Mouse (Mus musculus) R1 (cell line): ENCODE data around the gene AU015836.
"Not testable (repeated sequence)": the region's sequence is repeated elsewhere in the genome, so short reads cannot be mapped to it uniquely, and the experiment has no call there.

Experiments used
- DNase-seq: peaks from one replicate; pipeline ENCODE4 v3.0.0-alpha.2; 2018; ENCODE audit warnings: low read depth, low spot score

Gene AU015836

GRCm38 (mm10) chrX:93968444-93968843 is at the start of gene AU015836:
Gene AU015836, plus strand, starts transcription at chrX:93968659.
- peak; percentile 66 for DNase-seq

- no peak for DNase-seq
These were observed 49.4 kb upstream of the AU015836 start for GRCm38 (mm10) chrX:93919017-93919416.

- no peak for DNase-seq
These were observed 40.1 kb upstream of the AU015836 start for GRCm38 (mm10) chrX:93928379-93928778.

- no peak for DNase-seq
These were observed 39.7 kb upstream of the AU015836 start for GRCm38 (mm10) chrX:93928794-93929193.

- no peak for DNase-seq
These were observed 36.8 kb upstream of the AU015836 start for GRCm38 (mm10) chrX:93931694-93932093.

- peak; percentile 27 for DNase-seq
These were observed 11.7 kb upstream of the AU015836 start for GRCm38 (mm10) chrX:93956727-93957126.

- DNase-seq = no peak
These were observed 10.0 kb upstream of the AU015836 start for GRCm38 (mm10) chrX:93958502-93958901.

GRCm38 (mm10) chrX:93980341-93980740 is 11.9 kb downstream of the AU015836 start:
- DNase-seq = peak; percentile 77

- no peak for DNase-seq
These were observed 13.7 kb downstream of the AU015836 start for GRCm38 (mm10) chrX:93982193-93982592.

- not testable (repeated sequence) for DNase-seq
These were observed 16.6 kb downstream of the AU015836 start for GRCm38 (mm10) chrX:93985096-93985495.

GRCm38 (mm10) chrX:94006991-94007390 is 38.5 kb downstream of the AU015836 start:
- DNase-seq = no peak

- no peak for DNase-seq
These were observed 41.0 kb downstream of the AU015836 start for GRCm38 (mm10) chrX:94009442-94009841.

- DNase-seq = no peak
These were observed 43.3 kb downstream of the AU015836 start for GRCm38 (mm10) chrX:94011656-94012173.

- peak; percentile 66 for DNase-seq
These were observed 44.2 kb downstream of the AU015836 start for GRCm38 (mm10) chrX:94012479-94013167.

GRCm38 (mm10) chrX:94016891-94017290 is 48.4 kb downstream of the AU015836 start:
- peak; percentile 94 for DNase-seq

- DNase-seq = peak; percentile 41
These were observed 53.9 kb downstream of the AU015836 start for GRCm38 (mm10) chrX:94022264-94022874.
